Mouse (Mus musculus) neural tube, embryonic 10.5 days (tissue): ENCODE measurements around the gene Dnah10.

Experiments
- DNase-seq: peaks from one replicate; pipeline ENCODE4 v3.0.0-alpha.2; 2017; ENCODE audit warnings: low spot score; ENCODE audit errors: extremely low spot score

Gene Dnah10

GRCm38 (mm10) chr5:124809708-124810366 lies 85.0 kb downstream of the Dnah10 start:
- DNase-seq: no peak

- no peak for DNase-seq
Observed at GRCm38 (mm10) chr5:124812466-124812865, 87.6 kb downstream of the Dnah10 start.

GRCm38 (mm10) chr5:124814797-124815196 lies 89.9 kb downstream of the Dnah10 start:
- DNase-seq: no peak

- no peak for DNase-seq
Observed at GRCm38 (mm10) chr5:124817050-124817449, 92.2 kb downstream of the Dnah10 start.

GRCm38 (mm10) chr5:124822128-124822894 lies 97.4 kb downstream of the Dnah10 start:
- DNase-seq: no peak

- no peak for DNase-seq
Observed at GRCm38 (mm10) chr5:124830331-124830730, 105.4 kb downstream of the Dnah10 start.

GRCm38 (mm10) chr5:124835218-124835617 lies 110.3 kb downstream of the Dnah10 start:
- no peak for DNase-seq

GRCm38 (mm10) chr5:124836075-124836474 lies 111.2 kb downstream of the Dnah10 start:
- no peak for DNase-seq

- no peak for DNase-seq
Observed at GRCm38 (mm10) chr5:124836621-124837020, 111.7 kb downstream of the Dnah10 start.

GRCm38 (mm10) chr5:124840202-124840601 lies 115.3 kb downstream of the Dnah10 start:
- no peak for DNase-seq

GRCm38 (mm10) chr5:124840669-124841068 lies 115.8 kb downstream of the Dnah10 start:
- DNase-seq: no peak

- DNase-seq: no peak
Observed at GRCm38 (mm10) chr5:124843386-124843785, 118.5 kb downstream of the Dnah10 start.

- DNase-seq: no peak
Observed at GRCm38 (mm10) chr5:124844929-124845328, 120.0 kb downstream of the Dnah10 start.

GRCm38 (mm10) chr5:124847014-124847413 lies 122.1 kb downstream of the Dnah10 start:
- DNase-seq: no peak

GRCm38 (mm10) chr5:124848994-124849393 lies 124.1 kb downstream of the Dnah10 start:
- no peak for DNase-seq

- DNase-seq: no peak
Observed at GRCm38 (mm10) chr5:124851572-124851971, 126.7 kb downstream of the Dnah10 start.

- no peak for DNase-seq
Observed at GRCm38 (mm10) chr5:124852294-124852693, 127.4 kb downstream of the Dnah10 start.

- no peak for DNase-seq
Observed at GRCm38 (mm10) chr5:124853079-124853478, 128.2 kb downstream of the Dnah10 start.

GRCm38 (mm10) chr5:124854202-124854601 lies 129.3 kb downstream of the Dnah10 start:
- no peak for DNase-seq

- peak; percentile 22 for DNase-seq
Observed at GRCm38 (mm10) chr5:124860013-124860412, 135.1 kb downstream of the Dnah10 start.

GRCm38 (mm10) chr5:124861463-124861862 lies 136.6 kb downstream of the Dnah10 start:
- DNase-seq: peak; percentile 42

- DNase-seq: peak; percentile 99
Observed at GRCm38 (mm10) chr5:124862013-124862866, 137.4 kb downstream of the Dnah10 start, which contains the start of the genes Ccdc92 and Zfp664. Gene Ccdc92, minus strand, starts transcription at chr5:124862424. Gene Zfp664, plus strand, starts transcription at chr5:124862691.
